Mouse (Mus musculus): ENCODE data around the gene Tnnc2.

Gene Tnnc2

DNA sequence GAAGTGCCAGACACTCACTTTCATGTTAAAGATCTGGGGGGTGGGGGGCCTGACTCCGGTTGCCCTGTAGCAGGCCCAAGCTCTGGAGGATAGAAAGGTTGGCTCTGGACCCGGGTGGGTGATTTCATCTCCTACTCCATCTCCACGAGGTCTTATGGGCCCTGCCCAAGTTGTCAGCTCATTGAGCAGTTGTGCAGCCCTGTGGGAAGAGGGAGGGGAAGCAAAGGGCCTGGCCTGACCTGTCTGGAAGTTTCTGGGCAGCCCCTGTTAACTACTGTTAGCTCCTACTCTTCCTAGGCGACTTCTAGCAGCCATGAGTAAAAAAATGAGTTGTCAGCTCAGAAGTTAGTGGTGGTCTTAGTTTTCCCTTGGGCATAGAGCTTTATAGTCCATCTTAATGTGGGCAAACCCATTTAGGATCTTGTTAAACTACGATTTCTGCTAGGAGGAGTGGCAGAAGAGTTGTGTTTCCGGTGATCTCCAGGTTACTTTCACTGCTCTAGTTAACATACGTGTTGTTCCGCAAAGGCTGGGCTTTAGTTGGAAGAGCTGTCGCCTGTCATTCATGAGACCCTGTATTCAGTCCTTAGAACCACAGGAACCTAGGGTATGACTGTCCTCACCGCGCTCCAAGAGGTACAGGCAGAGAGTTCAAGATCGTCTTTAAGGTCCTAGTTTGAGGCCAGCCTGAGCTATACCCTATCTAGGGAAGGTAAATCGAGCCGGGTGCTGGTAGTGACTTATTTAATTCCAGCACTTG is 6.4 kb downstream of the Tnnc2 start:
- no peak for DNase-seq (ENCODE audit: low spot score in 2 of 2)

DNA sequence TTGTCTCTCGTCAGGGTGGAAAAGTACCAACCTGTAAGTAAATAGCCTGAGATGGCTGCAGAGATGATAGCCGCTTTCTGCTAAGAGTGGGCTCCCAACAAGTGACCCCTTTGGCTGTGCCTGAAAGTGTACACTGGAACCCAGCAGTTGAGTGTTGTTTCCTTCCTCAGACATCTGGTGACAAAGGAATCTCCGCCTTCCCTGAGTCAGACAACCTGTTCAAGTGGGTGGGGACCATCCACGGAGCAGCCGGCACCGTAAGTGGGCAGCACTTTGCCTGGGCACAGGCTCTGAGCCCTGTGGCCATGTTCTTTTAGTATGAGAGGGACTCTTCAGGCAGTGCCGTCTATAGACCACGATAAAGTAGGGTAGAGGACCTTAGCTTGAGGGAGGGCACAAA is 8.6 kb downstream of the Tnnc2 start:
- DNase-seq (ENCODE audit: low spot score in 2 of 2): no peak

DNA sequence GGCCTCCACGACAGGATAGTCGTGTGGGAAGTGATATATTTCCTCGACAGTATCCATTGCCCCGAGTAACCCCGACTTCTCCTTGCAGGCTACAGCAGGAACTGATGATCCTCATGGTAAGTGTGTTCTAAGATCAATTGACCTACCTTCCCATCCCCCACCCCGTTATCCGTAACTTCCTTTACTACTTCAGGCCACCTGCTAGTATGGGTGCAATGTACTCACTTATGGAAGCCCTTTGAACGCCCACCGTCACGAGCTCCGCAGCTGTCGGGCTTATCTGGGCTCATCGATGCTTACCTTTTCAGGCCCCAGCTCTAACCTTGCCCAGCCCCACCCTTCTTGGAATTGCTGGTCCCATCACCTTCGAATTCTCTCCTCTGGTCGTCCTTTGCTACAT is 9.5 kb downstream of the Tnnc2 start:
- DNase-seq (ENCODE audit: low spot score in 2 of 2): no peak

DNA sequence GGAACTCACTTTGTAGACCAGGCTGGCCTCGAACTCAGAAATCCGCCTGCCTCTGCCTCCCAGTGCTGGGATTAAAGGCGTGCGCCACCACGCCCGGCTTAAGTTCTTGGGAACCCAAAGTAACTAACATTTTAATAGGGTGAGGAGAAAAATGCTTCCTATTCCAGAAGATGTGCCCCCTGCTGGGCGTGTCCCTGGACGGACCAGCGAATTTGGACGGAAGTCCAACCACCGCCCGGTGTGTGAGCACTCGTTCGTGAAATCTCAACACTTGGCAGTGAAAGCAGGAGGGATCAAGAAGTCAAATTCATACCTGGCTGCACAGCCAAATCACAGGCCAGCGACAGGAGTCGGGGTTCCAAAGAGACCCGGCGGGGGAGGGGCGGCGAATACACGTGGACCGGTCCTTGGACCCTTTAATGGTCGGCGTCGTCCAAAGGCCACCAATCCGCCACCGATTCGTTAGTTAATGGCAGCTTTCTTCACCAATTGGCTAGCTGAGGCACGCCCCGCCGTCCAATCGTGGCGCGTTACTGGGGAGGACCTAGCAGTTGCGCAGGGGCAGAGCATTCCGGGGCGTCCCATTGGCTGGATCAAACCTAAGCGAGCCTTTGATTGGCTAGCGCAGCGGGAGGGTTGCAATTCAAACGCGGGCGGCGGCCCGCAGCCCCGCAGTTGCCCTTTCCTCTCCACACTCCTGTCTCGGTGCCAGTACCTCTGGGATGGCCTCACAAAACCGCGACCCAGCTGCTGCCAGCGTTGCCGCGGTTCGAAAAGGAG is 10.3 kb downstream of the Tnnc2 start, which contains the start of gene Ube2c:
Gene Ube2c (plus strand): TSS at position 641 of the 780 bp plus-strand sequence.
- DNase-seq (ENCODE audit: low spot score in 2 of 2): peak; percentile 96

DNA sequence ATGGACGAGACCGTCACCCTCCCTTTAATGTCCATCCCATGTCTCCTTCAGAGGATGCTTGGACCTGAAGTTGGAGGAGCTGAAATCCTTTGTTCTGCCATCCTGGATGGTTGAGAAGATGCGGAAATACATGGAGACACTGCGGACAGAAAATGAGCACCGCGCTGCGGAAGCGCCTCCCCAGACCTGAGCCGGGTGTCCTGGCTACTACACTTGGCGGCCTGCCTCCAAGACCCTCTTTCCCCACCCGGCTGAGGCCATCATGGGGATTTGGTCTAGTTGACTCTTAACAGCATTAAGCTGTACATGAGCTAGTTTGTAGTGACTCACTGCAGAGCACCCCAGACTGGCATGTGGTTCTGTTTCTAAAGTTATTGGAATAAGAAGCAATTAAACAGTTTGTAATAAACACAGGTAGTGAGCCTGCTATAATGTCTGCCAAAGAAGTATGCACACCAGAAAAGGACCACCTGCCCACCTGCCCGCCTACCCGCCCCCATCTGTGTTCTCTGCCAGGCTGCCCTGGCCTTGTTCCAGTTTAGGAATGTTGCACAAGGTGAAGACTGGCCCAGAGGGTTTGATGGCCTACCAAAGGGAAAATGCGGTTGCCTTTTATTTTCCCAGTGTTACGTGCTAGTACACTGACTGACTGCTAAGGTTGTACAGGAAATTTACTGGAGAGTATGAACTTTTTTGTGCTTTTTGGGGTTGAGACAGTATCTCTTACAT is 11.8 kb downstream of the Tnnc2 start:
- no peak for DNase-seq (ENCODE audit: low spot score in 2 of 2)

DNA sequence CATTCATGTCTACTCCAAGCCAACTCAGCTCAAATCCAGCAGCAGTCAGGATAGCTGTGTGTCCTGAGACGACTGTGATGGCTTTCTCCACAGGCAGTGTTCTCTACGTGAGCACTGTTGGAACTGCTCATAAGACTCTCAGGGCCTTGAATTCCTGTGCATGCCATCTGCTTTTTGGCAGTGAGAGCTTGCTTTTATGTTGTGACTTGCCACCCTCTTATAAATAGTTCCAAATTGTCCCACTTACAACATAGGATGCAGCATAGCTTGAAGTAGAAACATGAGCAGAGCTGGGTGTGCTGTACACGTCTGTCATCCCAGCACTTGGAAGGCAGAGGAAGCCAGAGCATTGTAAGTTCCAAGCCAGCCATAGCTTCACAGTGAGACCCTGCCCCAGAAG is 13.9 kb downstream of the Tnnc2 start:
- DNase-seq (ENCODE audit: low spot score in 2 of 2): no peak

DNA sequence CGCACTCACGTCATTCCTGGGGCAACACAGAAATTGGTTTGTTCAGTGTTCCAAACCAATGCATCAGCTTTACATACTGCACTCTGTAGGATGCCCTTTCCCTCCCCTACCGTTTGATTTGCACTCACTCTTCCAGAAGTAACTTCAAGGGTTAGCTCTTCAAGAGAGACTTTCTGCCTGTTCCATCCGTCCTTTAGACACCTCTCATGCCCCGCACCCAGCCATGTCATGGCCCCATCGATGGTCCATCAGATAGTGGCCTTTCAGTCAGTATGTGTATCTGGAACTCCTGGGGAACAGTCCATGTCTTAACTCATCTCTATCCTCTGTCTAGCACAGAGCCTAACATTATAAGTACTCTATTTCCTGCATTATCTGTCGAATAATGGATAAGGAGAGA is 17.2 kb downstream of the Tnnc2 start:
- no peak for DNase-seq (ENCODE audit: low spot score in 2 of 2)

DNA sequence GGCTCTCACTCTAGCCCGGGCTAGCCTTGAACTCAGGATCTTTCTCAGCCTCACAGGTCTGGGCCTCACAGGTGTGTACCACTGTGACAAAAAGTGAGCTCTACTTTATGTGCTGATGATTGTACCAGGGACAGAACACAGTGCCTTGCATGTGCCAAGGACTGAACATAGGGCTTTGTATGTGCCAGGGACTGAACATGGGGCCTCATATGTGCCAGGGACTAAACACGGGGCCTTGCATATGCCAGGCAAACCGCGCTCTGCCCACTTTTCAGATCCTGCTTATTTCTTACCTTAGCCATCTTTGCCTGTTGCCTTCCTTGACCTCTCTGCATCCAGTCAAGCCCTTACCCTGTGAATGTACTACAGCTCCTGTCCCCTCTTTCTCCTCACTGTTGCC is 17.8 kb downstream of the Tnnc2 start:
- DNase-seq (ENCODE audit: low spot score in 2 of 2): no peak

DNA sequence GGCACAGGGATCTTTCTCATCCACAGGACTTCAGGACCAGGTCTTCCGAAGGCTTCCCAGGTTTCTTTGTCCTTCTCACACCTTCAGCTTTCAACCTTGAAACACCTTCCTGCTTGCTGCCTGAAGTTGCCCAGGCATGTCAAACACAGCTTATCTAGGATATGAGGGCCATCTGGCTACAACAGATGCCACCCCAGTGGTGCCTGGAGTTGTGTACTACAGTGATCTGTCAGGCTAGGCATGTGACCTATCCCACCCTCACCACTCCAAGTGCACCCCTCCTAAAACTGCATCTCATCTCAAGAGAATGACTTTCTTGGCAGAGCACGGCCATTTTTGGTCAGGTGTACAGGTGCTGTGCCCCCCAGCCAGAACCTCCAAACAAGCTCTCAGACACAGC is 18.3 kb downstream of the Tnnc2 start:
- peak; percentile 37 to 38 for DNase-seq (ENCODE audit: low spot score in 2 of 2)

DNA sequence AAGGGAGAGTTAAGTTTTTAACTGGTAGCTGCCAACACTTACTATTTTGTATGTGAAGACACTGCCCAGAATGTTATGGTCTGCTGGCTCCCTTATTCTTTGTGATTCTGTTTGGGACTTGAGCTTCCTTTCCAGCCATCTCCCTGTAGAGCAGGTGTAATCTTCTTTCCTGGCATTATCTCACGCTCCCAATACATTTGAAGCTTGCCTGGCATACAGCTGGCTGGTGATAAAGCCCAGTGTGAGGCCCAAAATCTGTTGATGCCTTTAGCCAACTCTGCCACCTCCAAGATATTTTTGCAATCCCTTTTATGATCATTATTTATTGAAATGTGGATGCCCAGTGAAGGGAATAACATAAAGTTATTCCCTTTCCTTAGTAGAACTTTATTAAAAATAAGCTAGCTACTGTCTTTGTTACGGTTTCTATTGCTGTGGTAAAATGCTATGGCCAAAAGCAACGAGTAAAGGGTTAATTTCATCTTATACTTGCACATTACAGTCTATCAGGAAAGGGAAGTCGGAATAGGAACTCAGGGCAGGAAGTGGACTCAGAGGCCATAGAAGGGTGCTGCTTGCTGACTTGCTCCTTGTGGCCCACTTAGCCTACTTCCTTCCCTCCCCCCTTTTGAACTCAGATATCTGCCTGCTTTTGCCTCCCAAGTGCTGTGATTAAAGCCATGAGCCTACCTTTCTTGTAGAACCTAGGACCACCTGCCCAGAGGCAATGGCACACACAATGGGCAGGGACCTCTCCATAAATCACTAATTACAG is 19.5 kb downstream of the Tnnc2 start:
- DNase-seq (ENCODE audit: low spot score in 2 of 2): no peak

DNA sequence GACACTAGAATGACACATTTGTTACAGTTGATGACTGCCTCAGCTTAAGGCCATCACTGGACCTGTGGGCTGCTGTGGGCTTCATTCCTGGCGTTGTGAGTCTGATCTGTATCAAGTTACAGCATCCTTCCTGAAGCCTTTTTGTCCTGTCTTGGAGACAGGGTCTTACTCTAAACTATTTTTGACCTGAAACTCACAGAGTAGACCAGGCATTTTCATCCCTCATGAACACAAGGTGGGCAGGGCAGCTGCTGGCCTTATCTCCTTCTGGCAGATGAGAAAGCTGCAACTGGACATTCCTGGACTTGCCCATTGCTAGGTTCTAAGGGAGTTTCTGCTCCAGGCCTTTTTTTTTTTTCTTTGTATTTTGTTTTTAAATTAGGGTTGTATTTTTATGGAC is 21.1 kb downstream of the Tnnc2 start:
- no peak for DNase-seq (ENCODE audit: low spot score in 2 of 2)

DNA sequence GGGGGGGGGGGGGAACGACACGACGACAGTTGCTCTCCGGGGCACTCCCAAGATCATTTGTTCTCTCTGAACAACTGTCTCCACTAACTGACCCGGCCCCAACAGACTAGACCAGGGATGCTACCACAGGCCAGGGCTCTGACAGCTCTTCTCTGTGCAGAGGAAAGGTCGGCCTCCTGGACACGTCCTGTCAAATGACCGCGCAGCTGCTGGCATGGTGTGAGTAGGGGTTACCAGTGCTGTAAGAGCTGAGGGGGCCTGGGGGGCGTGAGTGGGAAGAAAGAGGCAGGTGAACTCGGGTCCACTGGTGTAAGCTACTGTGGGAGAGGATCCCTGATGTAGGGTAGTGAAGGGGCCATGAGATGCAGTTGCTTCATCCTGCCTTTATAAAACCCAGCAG is 21.9 kb downstream of the Tnnc2 start:
- no peak for DNase-seq (ENCODE audit: low spot score in 2 of 2)

DNA sequence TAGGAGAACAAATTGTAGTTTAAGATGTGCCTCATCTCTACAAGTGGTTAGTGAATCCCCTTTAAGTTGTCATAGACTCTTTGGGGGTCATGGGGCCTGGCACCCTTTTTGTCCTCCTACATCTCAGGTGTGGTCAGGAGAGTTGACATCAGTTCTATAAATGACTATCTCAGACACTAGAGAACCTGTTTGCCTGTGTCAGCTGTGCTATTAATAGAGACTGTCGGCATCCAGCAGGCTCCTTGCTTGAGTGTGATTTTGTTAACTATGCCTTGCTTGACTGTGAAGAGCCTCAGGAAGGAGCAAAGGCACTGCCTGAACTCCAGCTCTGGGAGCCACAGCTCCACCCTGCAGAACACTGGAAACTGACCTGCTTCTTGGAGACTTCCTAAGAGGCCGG is 25.0 kb downstream of the Tnnc2 start:
- no peak for DNase-seq (ENCODE audit: low spot score in 2 of 2)

DNA sequence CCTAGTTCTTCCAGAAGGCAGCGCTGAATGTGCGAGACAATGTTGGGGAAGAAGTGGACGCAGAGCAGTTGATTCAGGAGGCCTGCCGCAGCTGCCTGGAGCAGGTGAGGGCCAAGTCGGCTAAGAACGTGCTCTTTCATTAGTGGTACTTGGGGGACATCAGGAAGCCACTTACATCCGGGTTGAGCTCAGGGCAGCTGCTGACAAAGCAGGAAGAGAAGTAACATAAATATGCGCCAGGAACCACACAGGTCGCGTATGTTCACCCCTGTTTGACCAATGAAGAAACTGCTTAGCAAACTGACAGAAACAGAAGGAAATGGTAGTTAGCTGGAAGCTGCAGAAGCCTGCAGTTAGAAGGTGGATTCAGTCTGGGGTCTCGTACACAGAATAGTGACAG is 25.7 kb downstream of the Tnnc2 start:
- no peak for DNase-seq (ENCODE audit: low spot score in 2 of 2)

DNA sequence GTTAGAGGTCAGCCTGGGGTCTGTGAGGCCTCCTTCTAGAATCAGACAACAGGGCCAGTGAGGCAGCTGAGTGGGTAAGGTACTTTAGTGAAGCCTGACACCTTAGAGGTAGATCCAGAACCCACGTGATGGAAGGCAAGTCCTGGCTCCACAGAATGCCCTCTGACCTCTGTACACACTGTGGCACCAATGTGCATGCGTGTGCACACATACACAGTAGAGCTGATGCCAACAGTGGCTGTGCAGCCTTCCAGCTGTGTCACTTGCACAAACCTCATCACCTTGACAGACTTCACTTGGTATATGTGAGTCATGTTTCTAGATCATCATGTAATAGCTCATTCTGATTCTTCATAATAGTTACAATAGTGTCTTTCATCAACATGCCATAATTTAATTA is 27.3 kb downstream of the Tnnc2 start:
- no peak for DNase-seq (ENCODE audit: low spot score in 2 of 2)

DNA sequence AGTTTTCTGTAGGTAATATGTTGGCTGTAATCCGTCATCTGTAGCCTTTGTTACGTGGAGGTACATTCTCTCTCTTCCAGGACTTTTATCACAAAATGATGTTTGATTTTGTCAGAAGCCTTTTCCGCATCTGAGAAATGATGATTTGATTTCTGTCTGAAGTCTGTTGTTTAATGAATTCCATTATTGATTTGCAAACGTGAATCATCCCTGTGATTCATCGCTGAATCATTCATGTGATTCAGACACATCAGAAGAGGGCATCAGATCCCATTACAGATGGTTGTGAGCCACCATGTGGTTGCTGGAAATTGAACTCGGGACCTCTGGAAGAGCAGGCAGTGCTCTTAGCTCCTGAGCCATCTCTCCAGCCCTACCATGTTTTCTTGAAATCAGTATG is 30.8 kb downstream of the Tnnc2 start:
- no peak for DNase-seq (ENCODE audit: low spot score in 2 of 2)

DNA sequence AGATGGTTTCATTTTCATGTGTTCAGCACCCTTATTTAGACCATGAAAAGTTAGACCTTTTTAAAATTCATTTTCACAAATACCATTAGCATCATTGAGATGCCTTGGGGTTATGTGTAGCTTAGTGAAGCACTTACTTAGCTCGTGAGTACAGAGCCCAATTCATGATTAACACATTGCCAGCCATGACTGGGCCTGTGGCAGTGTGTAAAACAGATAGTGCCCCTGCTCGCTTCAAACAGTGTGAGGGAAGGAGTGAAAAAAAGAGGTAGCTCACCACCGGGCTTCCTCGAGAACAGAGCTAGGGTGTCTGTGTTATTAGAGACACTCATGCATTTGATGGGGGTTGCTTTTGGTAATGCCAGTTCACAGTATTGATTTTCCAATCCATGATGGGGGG is 31.6 kb downstream of the Tnnc2 start:
- no peak for DNase-seq (ENCODE audit: low spot score in 2 of 2)

DNA sequence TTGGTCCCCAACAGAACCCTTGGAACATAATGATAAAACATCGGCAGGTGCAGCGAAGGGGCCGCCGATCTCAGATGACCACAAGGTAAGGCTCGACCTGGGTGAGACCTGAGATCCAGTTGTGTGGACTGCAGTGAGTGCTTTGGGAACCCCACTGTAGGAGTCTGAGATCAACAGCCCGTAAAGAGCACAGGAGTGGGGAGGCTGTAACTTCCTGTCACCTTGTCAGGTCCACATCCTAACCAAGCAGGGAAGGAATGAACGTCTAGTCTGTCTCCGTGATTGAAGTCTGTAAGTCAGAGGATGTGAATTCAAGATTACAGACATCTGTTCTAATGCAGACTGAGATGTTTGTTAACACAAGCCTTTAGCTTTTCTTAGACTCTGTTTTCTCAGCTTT is 33.1 kb downstream of the Tnnc2 start:
- DNase-seq (ENCODE audit: low spot score in 2 of 2): no peak

DNA sequence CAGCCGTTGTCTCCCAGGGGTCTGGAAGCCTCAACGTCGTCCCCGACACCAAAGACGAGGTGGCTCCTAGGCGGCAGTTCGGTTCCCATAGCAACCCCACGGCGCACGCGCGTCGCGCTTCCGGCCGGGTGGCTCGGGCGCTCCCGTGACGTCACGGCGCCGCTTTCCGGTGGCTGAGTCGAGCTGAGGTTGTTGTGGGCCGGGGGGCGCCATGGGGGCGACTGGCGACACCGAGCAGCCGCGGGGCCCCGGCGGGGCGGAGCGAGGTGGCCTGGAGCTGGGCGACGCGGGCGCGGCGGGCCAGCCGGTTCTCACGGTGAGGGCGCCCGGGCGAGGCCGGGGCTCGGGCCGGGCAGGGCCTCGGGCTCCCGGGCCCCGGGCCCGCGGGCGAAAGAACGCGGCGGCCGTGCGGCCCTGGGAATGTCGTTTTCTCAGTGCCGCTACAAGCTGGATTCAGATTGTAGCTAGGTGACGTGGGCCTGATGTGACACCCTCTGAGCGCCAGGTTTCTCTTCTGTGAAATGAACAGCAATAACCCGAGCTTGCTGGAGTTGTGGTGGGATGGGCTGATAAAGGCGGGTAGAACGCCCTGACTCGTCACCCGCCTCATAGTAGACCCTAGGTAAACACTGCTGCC is 33.8 kb downstream of the Tnnc2 start, which contains the start of the genes Wfdc3 and Dnttip1:
Gene Wfdc3 (minus strand): TSS at position 89 of the 637 bp plus-strand sequence.
Gene Dnttip1 (plus strand): TSS at position 141 of the 637 bp plus-strand sequence.
- DNase-seq (ENCODE audit: low spot score in 2 of 2): peak; percentile 88 to 93

DNA sequence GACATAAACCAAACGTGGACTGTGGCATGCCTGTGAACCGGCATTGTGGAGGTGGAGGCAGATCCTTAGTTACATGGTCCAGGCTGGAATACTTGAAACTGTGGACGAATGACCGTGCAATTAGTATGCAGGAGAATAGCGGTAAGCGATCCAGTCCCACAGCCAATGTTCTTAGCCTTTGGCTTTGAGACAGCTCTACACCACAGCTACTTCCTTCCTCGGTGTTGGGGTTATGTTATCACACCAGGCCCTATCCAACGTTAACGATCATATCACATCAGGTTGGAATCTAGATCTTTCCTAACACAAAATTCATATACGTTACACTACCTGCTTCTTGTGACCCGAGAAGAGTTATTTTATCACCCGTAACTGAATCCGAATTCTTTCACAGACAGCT is 34.8 kb downstream of the Tnnc2 start:
- DNase-seq (ENCODE audit: low spot score in 2 of 2): no peak

DNA sequence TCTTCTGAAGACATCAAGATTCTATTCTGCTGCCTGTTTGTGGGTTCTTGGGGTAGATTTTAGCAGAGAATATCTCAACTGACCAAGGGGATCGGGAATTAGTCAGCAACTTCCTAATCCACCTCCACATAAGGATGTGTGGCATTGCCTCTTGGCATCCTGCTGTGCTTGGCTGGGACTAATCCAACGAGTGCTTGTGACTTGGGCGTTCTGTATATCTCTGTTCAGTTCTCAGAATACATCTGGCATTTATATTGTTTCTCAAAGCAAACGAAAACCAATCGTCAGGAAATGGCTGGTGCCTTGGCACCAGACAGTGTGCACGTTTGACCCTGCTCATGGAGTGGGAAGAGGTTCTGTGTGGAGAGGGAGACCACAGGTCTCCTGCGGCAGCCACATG is 39.9 kb downstream of the Tnnc2 start:
- no peak for DNase-seq (ENCODE audit: low spot score in 2 of 2)
